Mouse (Mus musculus) liver, postnatal 0 days (tissue): ENCODE results near the gene Mamdc4.

Experiments
- CTCF ChIP-seq: sonication (generic); IDR thresholded peaks from 2 replicates; pipeline ENCODE4 v1.5.1; 2016; ENCODE audit warnings: antibody characterized with exemption, low read depth
- EP300 ChIP-seq: IDR thresholded peaks from 2 replicates; pipeline ENCODE4 v1.6.1; 2016; ENCODE audit warnings: antibody characterized with exemption, low read depth, mild to moderate bottlenecking

DNA sequence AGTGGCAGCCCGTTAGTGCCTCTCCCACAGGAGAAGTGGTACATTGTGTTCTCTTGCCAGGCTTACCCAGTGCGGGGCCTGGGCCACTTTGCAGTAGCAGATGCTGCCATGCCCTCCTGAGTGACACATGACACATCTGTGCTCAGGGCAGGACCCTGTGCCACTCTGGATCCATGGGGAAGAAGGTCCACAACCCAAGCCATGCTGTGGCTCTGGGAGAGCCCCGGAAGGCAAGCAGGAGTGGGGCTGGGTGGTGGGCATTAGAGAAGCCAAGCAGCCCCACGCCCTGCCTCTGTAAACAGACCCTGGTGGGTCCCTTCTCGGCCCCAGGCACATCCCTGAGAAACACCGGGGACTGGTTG lies 8.5 kb upstream of the Mamdc4 start:
- TF ChIP-seq EP300: no peak
- TF ChIP-seq CTCF: no peak
